Mouse (Mus musculus) lung, postnatal 0 days (tissue): ENCODE data around the gene Castor2. TPM values are rescaled to one million over a fixed set of nuclear protein-coding genes. Genes with fewer than 3 reads are reported as not detected.

Source experiments
- ATAC-seq: fragments of 200-750 bp; cut with Nextera tagmentation; 2 replicates; pipeline ENCODE4 v1.8.0; 2017; ENCODE audit warnings: moderate library complexity
- DNase-seq: peaks from one replicate; pipeline ENCODE4 v3.0.0-alpha.2; 2016; ENCODE audit warnings: low spot score
- H3K27ac ChIP-seq: fragments of 300-500 bp; sonication (generic); 2 replicates; pipeline ENCODE4 v1.5.1; 2014; ENCODE audit warnings: antibody characterized with exemption, mild to moderate bottlenecking, low read length, mixed read lengths
- H3K27me3 ChIP-seq: fragments of 300-500 bp; sonication (generic); replicated peaks from 2 replicates; pipeline ENCODE4 v1.6.1; 2014; ENCODE audit warnings: low read length, mixed read lengths; ENCODE audit not compliant: insufficient read depth
- H3K36me3 ChIP-seq: fragments of 300-500 bp; sonication (generic); 2 replicates; pipeline ENCODE4 v1.6.1; 2014; ENCODE audit warnings: low read length, mixed read lengths; ENCODE audit not compliant: insufficient read depth
- H3K4me1 ChIP-seq: fragments of 300-500 bp; sonication (generic); 2 replicates; pipeline ENCODE4 v1.6.1; 2014; ENCODE audit warnings: antibody characterized with exemption, low read depth, low read length, mixed read lengths; ENCODE audit not compliant: insufficient read depth
- H3K4me2 ChIP-seq: fragments of 300-500 bp; sonication (generic); replicated peaks from 2 replicates; pipeline ENCODE4 v1.6.1; 2014; ENCODE audit warnings: low read depth, mild to moderate bottlenecking, low read length, moderate library complexity, mixed read lengths
- H3K4me3 ChIP-seq: fragments of 300-500 bp; sonication (generic); 2 replicates; pipeline ENCODE4 v1.5.1; 2014; ENCODE audit warnings: low read depth, low read length
- H3K9ac ChIP-seq: fragments of 300-500 bp; sonication (generic); replicated peaks from 2 replicates; pipeline ENCODE4 v1.6.1; 2014; ENCODE audit warnings: low read depth, mild to moderate bottlenecking
- H3K9me3 ChIP-seq: fragments of 300-500 bp; sonication (generic); 2 replicates; pipeline ENCODE4 v1.6.1; 2016; ENCODE audit warnings: low read length, mixed read lengths
- CTCF ChIP-seq: IDR thresholded peaks from 2 replicates; pipeline ENCODE4 v1.5.1; 2016; ENCODE audit warnings: antibody characterized with exemption, mild to moderate bottlenecking
- EP300 ChIP-seq: IDR thresholded peaks from 2 replicates; pipeline ENCODE4 v1.6.1; 2016; ENCODE audit warnings: antibody characterized with exemption, mild to moderate bottlenecking, control low read depth
- WGBS: fragments of 180-500 bp; shearing (Covaris S2); extraction: QIAGEN DNeasy Blood & Tissue Kit; methylation state at CpG from one replicate; pipeline ENCODE4 v1.1.7; 2014; 5-methylcytosine and 5-hydroxymethylcytosine counted together
- polyA plus RNA-seq: library from polyadenylated mRNA; unstranded; fragments of >200 nt; fragmentation: Nextera tagmentation; extraction: Ambion mirVana; gene quantifications from 2 replicates; pipeline ENCODE4 v1.2.1, GENCODE M21; 2015

Castor2 gene
- polyA plus RNA-seq, 1 experiment from 2014 or later = 7.8 TPM

GRCm38 (mm10) chr5:134183880-134184808 lies 84.6 kb downstream of the Castor2 start, which contains the start of gene Gtf2ird2:
TSS of gene Gtf2ird2 (plus strand) at chr5:134184019.
- no peaks in the 10 kb centered on the region for H3K27me3 ChIP-seq
- WGBS = 1% methylated on average over 86 of the region's 92 CpGs
- H3K4me1 ChIP-seq = peaks cover 9% of the 10 kb centered on the region; the same call in 1 of the 2 replicates
- peak; percentile 98 for DNase-seq
- ATAC-seq = peak; percentile 95
- peak within 1 kb of the TSS; percentile 82 for H3K9ac ChIP-seq
- no peaks in the 10 kb centered on the region for H3K9me3 ChIP-seq
- no peaks in the 10 kb centered on the region for H3K36me3 ChIP-seq
- peak within 1 kb of the TSS; percentile 93 for H3K27ac ChIP-seq
- H3K4me2 ChIP-seq = peak within 1 kb of the TSS; percentile 72
- TF ChIP-seq CTCF = peak; percentile 24; the same call in 1 of the 2 replicates
- TF ChIP-seq EP300 = no peak
- peak within 1 kb of the TSS; percentile 75 for H3K4me3 ChIP-seq

DNA sequence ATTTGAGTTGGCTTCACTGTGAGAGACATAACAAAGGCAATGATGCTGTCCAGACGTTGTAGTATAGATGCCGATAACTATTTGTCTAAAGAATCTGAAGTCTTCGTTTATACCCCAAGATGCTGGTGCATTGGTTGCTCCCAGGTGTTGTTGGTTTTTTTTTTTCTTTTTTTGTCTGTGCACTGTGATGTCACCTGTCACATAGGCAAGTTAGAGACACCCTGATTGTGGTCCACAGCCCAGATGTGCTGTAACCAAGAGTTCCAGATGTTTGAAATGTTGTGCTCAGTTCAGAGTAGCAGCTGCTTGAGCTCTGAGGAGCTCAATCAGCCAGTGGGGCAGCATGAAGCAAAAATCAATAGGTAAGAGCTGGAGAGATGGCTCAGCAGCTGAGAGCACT lies 86.5 kb downstream of the Castor2 start:
- Histone ChIP-seq H3K27me3 (no peaks in the 10 kb centered on the region), H3K36me3 (no peaks in the 10 kb centered on the region), H3K9me3 (no peaks in the 10 kb centered on the region), H3K4me3 (no peak overlapping the region), H3K4me1 (peaks cover 9% of the 10 kb centered on the region; the same call in 1 of the 2 replicates), H3K4me2 (no peak overlapping the region), H3K9ac (no peak overlapping the region), H3K27ac (no peak overlapping the region)
- ATAC-seq (no peak), DNase-seq (no peak)
- 92% methylated on average over 3 of the region's 3 CpGs for WGBS
- no peak for TF ChIP-seq EP300
- no peak for TF ChIP-seq CTCF

GRCm38 (mm10) chr5:134186961-134187731 lies 87.6 kb downstream of the Castor2 start:
- WGBS = 65% methylated on average over 4 of the region's 4 CpGs
- H3K36me3 ChIP-seq = no peaks in the 10 kb centered on the region
- H3K27me3 ChIP-seq = no peaks in the 10 kb centered on the region
- TF ChIP-seq EP300 (no peak), CTCF (peak; percentile 94)
- DNase-seq (peak; percentile 49), ATAC-seq (no peak)
- H3K9me3 ChIP-seq = no peaks in the 10 kb centered on the region
- H3K4me1 ChIP-seq = 0 out of 2 replicates have a peak, but pooled peaks cover 7% of the 10 kb centered on the region
- no peak overlapping the region for H3K4me3 ChIP-seq
- H3K27ac ChIP-seq = no peak overlapping the region
- H3K4me2 ChIP-seq = no peak overlapping the region
- no peak overlapping the region for H3K9ac ChIP-seq

DNA sequence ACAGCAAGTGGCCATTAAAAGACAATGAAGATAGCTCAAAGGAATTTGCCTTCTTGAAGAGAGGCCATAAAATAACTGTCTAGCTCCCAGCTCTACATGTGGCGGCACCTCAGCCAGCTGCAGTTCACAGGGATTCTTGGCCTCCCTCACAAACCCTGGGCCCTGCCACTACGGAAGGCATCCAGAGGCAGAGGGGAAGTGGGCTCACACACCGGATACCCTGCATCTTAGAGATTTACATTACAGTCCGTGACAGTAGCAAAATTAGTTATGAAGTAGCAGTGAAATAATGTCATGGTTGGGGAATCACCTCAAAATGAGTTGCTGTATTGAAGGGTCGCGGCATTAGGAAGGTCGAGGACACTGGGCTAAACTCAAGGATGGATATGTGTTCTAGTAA lies 89.1 kb downstream of the Castor2 start:
- no peaks in the 10 kb centered on the region for H3K9me3 ChIP-seq
- DNase-seq = no peak
- H3K4me3 ChIP-seq = no peak overlapping the region
- H3K9ac ChIP-seq = no peak overlapping the region
- no peaks in the 10 kb centered on the region for H3K36me3 ChIP-seq
- H3K27ac ChIP-seq = no peak overlapping the region
- no peak for TF ChIP-seq EP300
- no peak for TF ChIP-seq CTCF
- no peak overlapping the region for H3K4me2 ChIP-seq
- ATAC-seq = no peak
- WGBS = 61% methylated on average over 7 of the region's 7 CpGs
- H3K4me1 ChIP-seq = 0 out of 2 replicates have a peak, but pooled peaks cover 2% of the 10 kb centered on the region
- no peaks in the 10 kb centered on the region for H3K27me3 ChIP-seq

DNA sequence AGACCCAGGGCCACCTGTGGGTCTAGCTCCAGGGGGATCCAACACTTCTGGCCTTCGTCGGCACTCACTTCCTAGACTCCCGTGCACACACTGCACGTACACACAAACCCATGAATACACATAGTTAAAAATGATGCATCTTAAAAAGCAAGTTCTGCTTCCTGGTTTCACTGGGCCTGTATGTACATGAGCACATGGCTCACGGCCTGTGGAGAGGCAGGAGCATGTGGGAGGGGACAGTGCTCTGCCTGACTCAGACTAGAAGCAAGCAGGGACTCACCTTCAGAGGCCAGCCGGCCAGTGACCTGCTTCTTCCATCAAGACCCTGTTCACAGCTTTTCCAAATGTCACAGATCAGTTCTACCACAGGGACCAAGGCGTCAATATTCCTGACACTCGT lies 94.2 kb downstream of the Castor2 start:
- Histone ChIP-seq H3K9me3 (no peaks in the 10 kb centered on the region), H3K4me2 (no peak overlapping the region), H3K36me3 (no peaks in the 10 kb centered on the region), H3K4me1 (no peaks in the 10 kb centered on the region), H3K9ac (no peak overlapping the region), H3K27me3 (no peaks in the 10 kb centered on the region), H3K4me3 (no peak overlapping the region), H3K27ac (no peak overlapping the region)
- TF ChIP-seq CTCF (no peak), EP300 (no peak)
- ATAC-seq (no peak), DNase-seq (no peak)
- 77% methylated on average over 8 of the region's 8 CpGs for WGBS

Other genes starting within 250 kb of the Castor2 start
- gene Rcc1l, start 77.1 kb downstream of the Castor2 start, polyA plus RNA-seq = 11.3 and 11.4 TPM in 2 replicates
- gene Gtf2ird2, start 84.3 kb downstream of the Castor2 start, polyA plus RNA-seq = 4.4 and 5.6 TPM in 2 replicates
- gene Ncf1, start 129.9 kb downstream of the Castor2 start, polyA plus RNA-seq = 19.6 and 19.8 TPM in 2 replicates
- 84.9 and 110 TPM in 2 replicates for gene Gtf2i, start 215.0 kb downstream of the Castor2 start, polyA plus RNA-seq